Mouse (Mus musculus): ENCODE measurements at regions not wholly inside any gene's neighbourhood (a gene's known extent, or its start where the extent isn't known, plus 50 kb on each side); places are given as distances from the start of the nearest gene placed in this dataset.

GRCm38 (mm10) chr17:45885461-45886336 lies 146.5 kb downstream of the Vegfa start:
- Histone ChIP-seq H3K27me3 (ENCODE audit: insufficient read depth, low read length) (no peaks in the 10 kb centered on the region), H3K4me2 (ENCODE audit: low read depth, low read length, poor library complexity, severe bottlenecking) (no peak overlapping the region), H3K9me3 (ENCODE audit: low read length) (no peaks in the 10 kb centered on the region), H3K4me1 (ENCODE audit: insufficient read depth, low read length) (0 out of 2 replicates have a peak, but pooled peaks cover 3% of the 10 kb centered on the region), H3K36me3 (ENCODE audit: insufficient read depth, low read length) (no peaks in the 10 kb centered on the region), H3K27ac (ENCODE audit: low read depth, low read length) (no peak overlapping the region), H3K4me3 (ENCODE audit: low read depth, low read length) (no peak overlapping the region), H3K9ac (replicated peaks; ENCODE audit: low read length, poor library complexity, severe bottlenecking) (no peak overlapping the region)
- TF ChIP-seq CTCF (IDR thresholded peaks at IDR 0.05): no peak
- DNase-seq (ENCODE audit: low spot score) (no peak), ATAC-seq (ENCODE audit: low FRiP score) (no peak)
- WGBS: 72% methylated on average over 24 of the region's 24 CpGs

- 68% methylated on average over 9 of the region's 9 CpGs for WGBS
Observed at GRCm38 (mm10) chr17:45884021-45884722, 148.0 kb downstream of the Vegfa start.

GRCm38 (mm10) chr17:45882682-45883081 lies 149.0 kb upstream of the 1600014C23Rik start:
- Histone ChIP-seq H3K9me3 (ENCODE audit: low read length) (no peaks in the 10 kb centered on the region), H3K36me3 (ENCODE audit: insufficient read depth, low read length) (no peaks in the 10 kb centered on the region), H3K27ac (ENCODE audit: low read depth, low read length) (no peak overlapping the region), H3K4me2 (ENCODE audit: low read depth, low read length, poor library complexity, severe bottlenecking) (no peak overlapping the region), H3K9ac (replicated peaks; ENCODE audit: low read length, poor library complexity, severe bottlenecking) (no peak overlapping the region), H3K4me3 (ENCODE audit: low read depth, low read length) (no peak overlapping the region), H3K27me3 (ENCODE audit: insufficient read depth, low read length) (no peaks in the 10 kb centered on the region), H3K4me1 (ENCODE audit: insufficient read depth, low read length) (0 out of 2 replicates have a peak, but pooled peaks cover 3% of the 10 kb centered on the region)
- no peak for ATAC-seq (ENCODE audit: low FRiP score)
- no peak for TF ChIP-seq CTCF (IDR thresholded peaks at IDR 0.05)
- 81% methylated on average over 3 of the region's 3 CpGs for WGBS
- DNase-seq (ENCODE audit: low spot score): no peak

More at GRCm38 (mm10) chr17:45884021-45884722, 148.0 kb downstream of the Vegfa start:
- H3K36me3 ChIP-seq (ENCODE audit: insufficient read depth, low read length): no peaks in the 10 kb centered on the region
- ATAC-seq (ENCODE audit: low FRiP score): no peak
- 0 out of 2 replicates have a peak, but pooled peaks cover 3% of the 10 kb centered on the region for H3K4me1 ChIP-seq (ENCODE audit: insufficient read depth, low read length)
- no peak overlapping the region for H3K9ac ChIP-seq (replicated peaks; ENCODE audit: low read length, poor library complexity, severe bottlenecking)
- no peak for TF ChIP-seq CTCF (IDR thresholded peaks at IDR 0.05)
- DNase-seq (ENCODE audit: low spot score): no peak
- H3K4me2 ChIP-seq (ENCODE audit: low read depth, low read length, poor library complexity, severe bottlenecking): no peak overlapping the region
- H3K27me3 ChIP-seq (ENCODE audit: insufficient read depth, low read length): no peaks in the 10 kb centered on the region
- H3K27ac ChIP-seq (ENCODE audit: low read depth, low read length): no peak overlapping the region
- H3K4me3 ChIP-seq (ENCODE audit: low read depth, low read length): no peak overlapping the region
- H3K9me3 ChIP-seq (ENCODE audit: low read length): no peaks in the 10 kb centered on the region

GRCm38 (mm10) chr17:45881284-45881683 lies 147.6 kb upstream of the 1600014C23Rik start:
- DNase-seq (ENCODE audit: low spot score) (no peak), ATAC-seq (ENCODE audit: low FRiP score) (no peak)
- H3K36me3 ChIP-seq (ENCODE audit: insufficient read depth, low read length): no peaks in the 10 kb centered on the region
- H3K27ac ChIP-seq (ENCODE audit: low read depth, low read length): no peak overlapping the region
- no peaks in the 10 kb centered on the region for H3K9me3 ChIP-seq (ENCODE audit: low read length)
- no peaks in the 10 kb centered on the region; the same call in 1 of the 2 replicates for H3K27me3 ChIP-seq (ENCODE audit: insufficient read depth, low read length)
- no peak overlapping the region for H3K4me3 ChIP-seq (ENCODE audit: low read depth, low read length)
- H3K4me1 ChIP-seq (ENCODE audit: insufficient read depth, low read length): 0 out of 2 replicates have a peak, but pooled peaks cover under 1% of the 10 kb centered on the region
- H3K4me2 ChIP-seq (ENCODE audit: low read depth, low read length, poor library complexity, severe bottlenecking): no peak overlapping the region
- H3K9ac ChIP-seq (replicated peaks; ENCODE audit: low read length, poor library complexity, severe bottlenecking): no peak overlapping the region
- 94% methylated on average over 9 of the region's 9 CpGs for WGBS
- no peak for TF ChIP-seq CTCF (IDR thresholded peaks at IDR 0.05)

- no peak for ATAC-seq (ENCODE audit: low FRiP score)
Observed at GRCm38 (mm10) chr17:45880761-45881160, 147.1 kb upstream of the 1600014C23Rik start.

More at GRCm38 (mm10) chr17:45880761-45881160, 147.1 kb upstream of the 1600014C23Rik start:
- Histone ChIP-seq H3K4me2 (ENCODE audit: low read depth, low read length, poor library complexity, severe bottlenecking) (no peak overlapping the region), H3K4me1 (ENCODE audit: insufficient read depth, low read length) (no peaks in the 10 kb centered on the region), H3K27ac (ENCODE audit: low read depth, low read length) (no peak overlapping the region), H3K36me3 (ENCODE audit: insufficient read depth, low read length) (no peaks in the 10 kb centered on the region), H3K9me3 (ENCODE audit: low read length) (no peaks in the 10 kb centered on the region), H3K27me3 (ENCODE audit: insufficient read depth, low read length) (no peaks in the 10 kb centered on the region; the same call in 1 of the 2 replicates), H3K4me3 (ENCODE audit: low read depth, low read length) (no peak overlapping the region), H3K9ac (replicated peaks; ENCODE audit: low read length, poor library complexity, severe bottlenecking) (no peak overlapping the region)
- DNase-seq (ENCODE audit: low spot score): no peak
- whole genome bisulfite sequencing: 93% methylated on average over 6 of the region's 6 CpGs
- TF ChIP-seq CTCF (IDR thresholded peaks at IDR 0.05): no peak

All from midbrain, postnatal 0 days (tissue).